Mouse (Mus musculus): ENCODE results near the gene Sirt2.

GRCm38 (mm10) chr7:28817957-28818356 lies 51.4 kb downstream of the Sirt2 start:
- TF ChIP-seq CTCF (IDR thresholded peaks at IDR 0.05; ENCODE audit: low read depth, low read length) (no peak), POLR2A (IDR thresholded peaks at IDR 0.05; ENCODE audit: insufficient read depth, low read length) (no peak), EP300 (IDR thresholded peaks at IDR 0.05; ENCODE audit: insufficient read depth, low read depth, low read length) (no peak)

Measured in ES-Bruce4 (cell line).